Mouse (Mus musculus): ENCODE measurements around the gene Irf4. TPM values are rescaled to one million over a fixed set of nuclear protein-coding genes. Genes with fewer than 3 reads are reported as not detected.

The Irf4 gene
- polyA plus RNA-seq, 1 experiment, result 5.0 TPM

GRCm38 (mm10) chr13:30724691-30725271 is 24.2 kb upstream of the Irf4 start:
- Histone ChIP-seq H3K36me3 (ENCODE audit: control insufficient read depth, insufficient read depth, low read length) (no peaks in the 10 kb centered on the region), H3K4me3 (ENCODE audit: low read depth, low read length) (no peak overlapping the region), H3K27me3 (ENCODE audit: control insufficient read depth, insufficient read depth, low read length) (no peaks in the 10 kb centered on the region), H3K27ac (ENCODE audit: insufficient read depth, low read depth, low read length) (no peak overlapping the region), H3K4me1 (ENCODE audit: control insufficient read depth, insufficient read depth, insufficient read length, low read length) (peaks cover 5% of the 10 kb centered on the region; the same call in 1 of the 2 replicates)
- TF ChIP-seq POLR2A (IDR thresholded peaks at IDR 0.05; ENCODE audit: low read depth, low read length) (no peak), CTCF (IDR thresholded peaks at IDR 0.05; ENCODE audit: extremely low read depth, insufficient read length, insufficient replicate concordance, low read depth, low read length) (no peak)
- WGBS, result 16% methylated on average over 7 of the region's 7 CpGs

GRCm38 (mm10) chr13:30726879-30727278 is 22.1 kb upstream of the Irf4 start:
- TF ChIP-seq POLR2A (IDR thresholded peaks at IDR 0.05; ENCODE audit: low read depth, low read length), result no peak
- no peak for TF ChIP-seq CTCF (IDR thresholded peaks at IDR 0.05; ENCODE audit: extremely low read depth, insufficient read length, insufficient replicate concordance, low read depth, low read length)
- 87% methylated on average over 4 of the region's 4 CpGs for WGBS
- H3K27me3 ChIP-seq (ENCODE audit: control insufficient read depth, insufficient read depth, low read length), result no peaks in the 10 kb centered on the region; the same call in 1 of the 2 replicates

GRCm38 (mm10) chr13:30728155-30728554 is 20.9 kb upstream of the Irf4 start:
- TF ChIP-seq POLR2A (IDR thresholded peaks at IDR 0.05; ENCODE audit: low read depth, low read length) (no peak), CTCF (IDR thresholded peaks at IDR 0.05; ENCODE audit: extremely low read depth, insufficient read length, insufficient replicate concordance, low read depth, low read length) (no peak)
- no peak overlapping the region for H3K27ac ChIP-seq (ENCODE audit: insufficient read depth, low read depth, low read length)
- whole genome bisulfite sequencing, result 94% methylated on average over 7 of the region's 7 CpGs
- 0 out of 2 replicates have a peak, but pooled peaks cover 3% of the 10 kb centered on the region for H3K4me1 ChIP-seq (ENCODE audit: control insufficient read depth, insufficient read depth, insufficient read length, low read length)
- no peak overlapping the region for H3K4me3 ChIP-seq (ENCODE audit: low read depth, low read length)
- no peaks in the 10 kb centered on the region for H3K36me3 ChIP-seq (ENCODE audit: control insufficient read depth, insufficient read depth, low read length)
- no peaks in the 10 kb centered on the region; the same call in 1 of the 2 replicates for H3K27me3 ChIP-seq (ENCODE audit: control insufficient read depth, insufficient read depth, low read length)

More at GRCm38 (mm10) chr13:30726879-30727278, 22.1 kb upstream of the Irf4 start:
- Histone ChIP-seq H3K36me3 (ENCODE audit: control insufficient read depth, insufficient read depth, low read length) (no peaks in the 10 kb centered on the region), H3K27ac (ENCODE audit: insufficient read depth, low read depth, low read length) (no peak overlapping the region), H3K4me1 (ENCODE audit: control insufficient read depth, insufficient read depth, insufficient read length, low read length) (peaks cover 5% of the 10 kb centered on the region; the same call in 1 of the 2 replicates), H3K4me3 (ENCODE audit: low read depth, low read length) (no peak overlapping the region)

GRCm38 (mm10) chr13:30729245-30729644 is 19.8 kb upstream of the Irf4 start:
- TF ChIP-seq POLR2A (IDR thresholded peaks at IDR 0.05; ENCODE audit: low read depth, low read length) (no peak), CTCF (IDR thresholded peaks at IDR 0.05; ENCODE audit: extremely low read depth, insufficient read length, insufficient replicate concordance, low read depth, low read length) (no peak)
- no peaks in the 10 kb centered on the region for H3K36me3 ChIP-seq (ENCODE audit: control insufficient read depth, insufficient read depth, low read length)
- H3K4me1 ChIP-seq (ENCODE audit: control insufficient read depth, insufficient read depth, insufficient read length, low read length), result 0 out of 2 replicates have a peak, but pooled peaks cover 3% of the 10 kb centered on the region
- no peaks in the 10 kb centered on the region; the same call in 1 of the 2 replicates for H3K27me3 ChIP-seq (ENCODE audit: control insufficient read depth, insufficient read depth, low read length)
- no peak overlapping the region for H3K4me3 ChIP-seq (ENCODE audit: low read depth, low read length)
- no peak overlapping the region for H3K27ac ChIP-seq (ENCODE audit: insufficient read depth, low read depth, low read length)
- 27% methylated on average over 6 of the region's 6 CpGs for WGBS

- H3K4me1 ChIP-seq (ENCODE audit: control insufficient read depth, insufficient read depth, insufficient read length, low read length), result 0 out of 2 replicates have a peak, but pooled peaks cover 3% of the 10 kb centered on the region
- H3K27ac ChIP-seq (ENCODE audit: insufficient read depth, low read depth, low read length), result no peak overlapping the region
- no peak overlapping the region for H3K4me3 ChIP-seq (ENCODE audit: low read depth, low read length)
- no peaks in the 10 kb centered on the region for H3K36me3 ChIP-seq (ENCODE audit: control insufficient read depth, insufficient read depth, low read length)
- WGBS, result 73% methylated on average over 15 of the region's 15 CpGs
- no peak for TF ChIP-seq CTCF (IDR thresholded peaks at IDR 0.05; ENCODE audit: extremely low read depth, insufficient read length, insufficient replicate concordance, low read depth, low read length)
- no peak for TF ChIP-seq POLR2A (IDR thresholded peaks at IDR 0.05; ENCODE audit: low read depth, low read length)
- H3K27me3 ChIP-seq (ENCODE audit: control insufficient read depth, insufficient read depth, low read length), result no peaks in the 10 kb centered on the region; the same call in 1 of the 2 replicates
These were observed 18.8 kb upstream of the Irf4 start for GRCm38 (mm10) chr13:30730104-30730793.

GRCm38 (mm10) chr13:30732709-30733445 is 16.1 kb upstream of the Irf4 start:
- Histone ChIP-seq H3K27ac (ENCODE audit: insufficient read depth, low read depth, low read length) (no peak overlapping the region), H3K36me3 (ENCODE audit: control insufficient read depth, insufficient read depth, low read length) (no peaks in the 10 kb centered on the region), H3K27me3 (ENCODE audit: control insufficient read depth, insufficient read depth, low read length) (no peaks in the 10 kb centered on the region; the same call in 1 of the 2 replicates), H3K4me1 (ENCODE audit: control insufficient read depth, insufficient read depth, insufficient read length, low read length) (peaks cover 4% of the 10 kb centered on the region; the same call in 1 of the 2 replicates), H3K4me3 (ENCODE audit: low read depth, low read length) (no peak overlapping the region)
- no peak for TF ChIP-seq POLR2A (IDR thresholded peaks at IDR 0.05; ENCODE audit: low read depth, low read length)
- no peak for TF ChIP-seq CTCF (IDR thresholded peaks at IDR 0.05; ENCODE audit: extremely low read depth, insufficient read length, insufficient replicate concordance, low read depth, low read length)
- 72% methylated on average over 11 of the region's 11 CpGs for WGBS

Measured in small intestine, adult 2 months (tissue).